Mouse (Mus musculus) heart, embryonic 10.5 days (tissue): ENCODE data around the gene Ncoa7. TPM values are rescaled to one million over a fixed set of nuclear protein-coding genes. Genes with fewer than 3 reads are reported as not detected.
A peak's percentile ranks its signal among the peaks of the same experiment; 100 is the strongest.
"Not testable (repeated sequence)": the region's sequence is repeated elsewhere in the genome, so short reads cannot be mapped to it uniquely, and the experiment has no call there.

Experiments used
- DNase-seq: peaks from one replicate; pipeline ENCODE4 v3.0.0-alpha.2; 2017; ENCODE audit warnings: low spot score
- H3K27ac ChIP-seq: fragments of 300-500 bp; sonication (generic); 2 replicates; pipeline ENCODE4 v1.5.1; 2016; ENCODE audit warnings: mild to moderate bottlenecking
- H3K27me3 ChIP-seq: fragments of 300-500 bp; sonication (generic); 2 replicates; pipeline ENCODE4 v1.6.1; 2016; ENCODE audit warnings: mild to moderate bottlenecking; ENCODE audit not compliant: poor library complexity, insufficient read depth, severe bottlenecking
- H3K36me3 ChIP-seq: fragments of 300-500 bp; sonication (generic); 2 replicates; pipeline ENCODE4 v1.6.1; 2016; ENCODE audit warnings: mild to moderate bottlenecking, moderate library complexity
- H3K4me1 ChIP-seq: fragments of 300-500 bp; sonication (generic); 2 replicates; pipeline ENCODE4 v1.6.1; 2016; ENCODE audit warnings: mild to moderate bottlenecking
- H3K4me3 ChIP-seq: fragments of 300-500 bp; sonication (generic); 2 replicates; pipeline ENCODE4 v1.5.1; 2016; ENCODE audit warnings: mild to moderate bottlenecking, moderate library complexity
- H3K9me3 ChIP-seq: fragments of 300-500 bp; sonication (generic); 2 replicates; pipeline ENCODE4 v1.6.1; 2016; ENCODE audit warnings: mild to moderate bottlenecking, moderate library complexity
- WGBS: fragments of 180-500 bp; shearing (Covaris S2); methylation state at CpG from one replicate; pipeline ENCODE4 v1.1.7; 2016; 5-methylcytosine and 5-hydroxymethylcytosine counted together
- polyA plus RNA-seq: library from polyadenylated mRNA; unstranded; fragments of >200 nt; fragmentation: Nextera tagmentation; extraction: Ambion mirVana; gene quantifications from 2 replicates; pipeline ENCODE4 v1.2.1, GENCODE M21; 2016

Ncoa7 gene
- polyA plus RNA-seq, 1 experiment from 2014 or later, result 7.1 TPM

DNA sequence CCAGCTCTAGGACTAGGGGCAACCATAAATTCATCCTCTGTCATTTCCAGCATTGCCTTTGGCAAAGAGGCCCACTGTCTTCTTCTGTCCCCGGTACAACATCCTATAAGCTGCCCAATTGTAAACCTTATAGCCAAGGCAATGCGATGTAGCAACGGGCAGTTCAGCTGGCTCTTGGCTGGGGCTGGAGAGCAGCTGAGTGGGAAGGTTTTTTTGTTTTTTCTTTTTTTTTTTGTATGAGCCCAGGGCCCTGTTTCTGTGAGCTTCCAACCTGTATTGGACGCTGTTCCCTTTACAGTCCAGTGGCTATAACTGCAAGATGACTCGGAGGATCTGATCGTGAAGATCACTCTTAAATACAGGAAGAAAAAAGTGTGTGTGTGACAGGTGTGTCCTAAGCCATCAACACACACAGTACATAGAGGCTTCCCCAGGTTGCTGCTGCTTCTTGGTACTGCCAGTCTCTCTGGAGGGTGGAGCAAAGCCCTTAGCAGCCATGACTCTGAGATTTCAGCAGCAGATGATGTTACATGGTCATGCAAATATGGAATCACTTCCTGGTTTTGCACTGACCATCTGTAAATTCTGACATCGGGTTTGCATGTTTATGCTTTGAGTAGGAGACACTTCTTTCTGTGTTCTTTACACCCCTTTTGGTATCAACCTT lies 594 bp upstream of the Ncoa7 start:
- Histone ChIP-seq H3K4me3 (peak overlapping the region; percentile 85), H3K9me3 (no peaks in the 10 kb centered on the region), H3K36me3 (no peaks in the 10 kb centered on the region), H3K27me3 (no peaks in the 10 kb centered on the region), H3K4me1 (peaks cover 6% of the 10 kb centered on the region; the same call in 1 of the 2 replicates), H3K27ac (peak overlapping the region; percentile 98)
- 44% methylated on average over 7 of the region's 7 CpGs for WGBS
- no peak for DNase-seq

GRCm38 (mm10) chr10:30802033-30802432 lies 1.1 kb downstream of the Ncoa7 start:
- H3K4me1 ChIP-seq, result peaks cover 6% of the 10 kb centered on the region; the same call in 1 of the 2 replicates
- H3K4me3 ChIP-seq, result peak overlapping the region; percentile 85
- peak; percentile 75 for DNase-seq
- H3K27me3 ChIP-seq, result no peaks in the 10 kb centered on the region
- 12% methylated on average over 8 of the region's 8 CpGs for WGBS
- H3K9me3 ChIP-seq, result no peaks in the 10 kb centered on the region
- peak overlapping the region; percentile 98 for H3K27ac ChIP-seq
- no peaks in the 10 kb centered on the region for H3K36me3 ChIP-seq

DNA sequence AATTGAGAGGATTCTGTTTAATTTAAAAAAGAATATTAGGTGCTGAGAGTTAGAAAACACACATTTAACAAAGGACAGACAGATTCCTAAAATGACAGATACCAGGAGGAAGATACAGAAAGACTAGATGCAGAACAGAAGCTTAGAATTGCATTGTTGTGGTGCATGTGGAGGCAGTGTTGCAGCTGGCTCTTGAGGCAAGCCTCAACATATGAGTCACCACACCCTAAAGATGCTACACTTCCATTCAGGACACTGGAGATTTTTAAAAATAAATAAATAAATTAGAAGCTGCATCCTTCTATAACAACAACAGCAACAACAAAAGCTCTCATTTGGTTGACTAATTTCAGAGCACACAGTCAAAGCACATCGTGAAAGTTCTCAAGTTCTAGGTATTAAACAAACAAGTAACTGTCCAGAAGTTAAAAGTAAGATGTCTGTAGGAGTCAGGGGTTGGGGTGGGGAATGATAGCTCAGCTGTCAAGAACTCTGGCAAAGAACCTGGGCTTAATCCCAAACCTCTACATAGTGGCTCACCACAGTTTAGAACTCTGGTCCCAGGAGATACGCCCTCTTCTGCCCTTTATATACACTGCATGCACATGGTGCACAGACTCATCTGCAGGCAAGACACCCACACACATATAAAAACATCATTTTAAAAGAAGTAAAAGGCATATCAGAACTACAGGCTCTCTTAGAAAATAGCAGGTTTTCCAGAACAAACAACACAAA lies 3.2 kb downstream of the Ncoa7 start:
- no peaks in the 10 kb centered on the region for H3K27me3 ChIP-seq
- H3K9me3 ChIP-seq, result no peaks in the 10 kb centered on the region
- no peak overlapping the region for H3K27ac ChIP-seq
- WGBS, result 89% methylated on average over 2 of the region's 2 CpGs
- H3K4me3 ChIP-seq, result no peak overlapping the region
- peaks cover 6% of the 10 kb centered on the region; the same call in 1 of the 2 replicates for H3K4me1 ChIP-seq
- H3K36me3 ChIP-seq, result peaks cover 11% of the 10 kb centered on the region; the same call in 1 of the 2 replicates
- no peak for DNase-seq

DNA sequence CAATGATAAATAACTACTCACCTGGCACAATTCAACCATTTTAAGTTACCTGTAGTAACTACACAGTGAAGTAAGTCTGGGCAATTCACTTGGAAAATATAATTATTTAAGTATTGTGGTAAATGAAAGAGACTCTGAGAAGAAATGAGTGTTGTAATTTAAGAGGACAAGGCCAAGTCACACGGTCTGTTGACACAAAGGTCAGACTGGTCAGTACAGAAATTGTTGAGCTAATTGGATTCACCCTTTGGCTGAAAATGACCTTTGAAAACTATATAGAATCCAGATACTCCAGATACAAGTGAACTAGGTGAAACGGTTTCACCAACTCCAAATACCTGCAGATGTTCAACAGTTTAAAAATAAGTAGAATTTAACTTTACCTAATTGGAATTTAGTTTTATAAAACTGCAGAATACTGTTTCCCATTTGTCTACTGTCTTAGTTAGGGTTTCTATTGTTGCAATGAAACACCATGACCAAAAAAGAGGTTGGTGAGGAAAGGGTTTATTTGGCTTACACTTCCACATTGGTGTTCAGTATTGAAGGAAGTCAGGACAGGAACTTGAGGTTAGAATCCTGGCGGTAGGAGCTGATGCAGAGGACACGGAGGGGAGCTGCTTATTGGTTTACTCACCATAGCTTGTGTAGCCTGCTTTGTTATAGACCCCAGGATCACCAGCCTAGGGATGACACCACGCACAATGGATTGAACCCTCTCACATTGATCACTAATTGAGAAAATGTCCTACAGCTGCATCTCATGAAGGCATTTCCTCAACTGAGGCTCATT lies 6.5 kb downstream of the Ncoa7 start:
- Histone ChIP-seq H3K36me3 (peaks cover 20% of the 10 kb centered on the region; the same call in 1 of the 2 replicates), H3K27me3 (no peaks in the 10 kb centered on the region), H3K27ac (no peak overlapping the region), H3K4me1 (no peaks in the 10 kb centered on the region), H3K9me3 (0 out of 2 replicates have a peak, but pooled peaks cover 5% of the 10 kb centered on the region), H3K4me3 (no peak overlapping the region)
- no peak for DNase-seq
- WGBS, result 80% methylated on average over 5 of the region's 5 CpGs

DNA sequence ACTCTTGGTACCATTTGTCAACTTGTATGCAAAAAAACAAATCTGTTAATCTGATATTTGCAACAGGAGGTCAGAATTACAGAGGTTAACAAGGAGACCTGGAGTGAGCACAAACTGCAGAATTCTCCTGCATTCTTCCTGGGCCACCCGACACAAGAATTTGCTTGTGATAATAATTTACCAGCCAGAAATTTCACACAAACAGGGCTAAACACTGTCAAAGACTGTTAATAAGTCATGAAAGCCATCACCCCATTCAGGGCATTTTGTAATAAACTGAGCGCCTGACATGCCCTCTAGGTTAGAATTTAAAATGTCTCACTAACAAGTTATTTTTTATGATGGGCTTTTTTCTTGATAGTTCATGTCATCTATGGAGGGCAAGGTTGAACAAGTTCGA lies 12.1 kb downstream of the Ncoa7 start:
- H3K4me3 ChIP-seq, result no peak overlapping the region
- H3K27ac ChIP-seq, result no peak overlapping the region
- no peaks in the 10 kb centered on the region for H3K27me3 ChIP-seq
- H3K9me3 ChIP-seq, result 0 out of 2 replicates have a peak, but pooled peaks cover 5% of the 10 kb centered on the region
- DNase-seq, result no peak
- H3K36me3 ChIP-seq, result peaks cover 17% of the 10 kb centered on the region; the same call in 1 of the 2 replicates
- WGBS, result 77% methylated on average over 3 of the region's 3 CpGs
- H3K4me1 ChIP-seq, result no peaks in the 10 kb centered on the region

DNA sequence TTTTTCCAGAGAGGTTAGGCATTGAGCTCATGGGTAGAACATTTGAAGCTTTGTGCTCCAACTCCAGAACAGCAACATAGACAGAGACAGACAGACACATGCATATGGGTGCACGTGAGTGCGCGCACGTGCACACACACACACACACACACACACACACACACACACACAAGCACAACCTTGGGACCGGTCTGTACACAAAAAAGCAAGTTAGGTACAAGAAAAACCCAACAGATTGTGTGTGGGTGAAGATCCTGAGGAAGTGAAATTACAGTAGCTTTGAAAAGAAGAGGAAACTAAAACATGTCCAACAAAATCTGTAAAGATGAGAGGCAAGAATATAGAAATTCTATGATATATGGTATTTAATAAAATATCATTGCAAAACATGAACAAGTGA lies 13.6 kb downstream of the Ncoa7 start:
- 93% methylated on average over 5 of the region's 5 CpGs for WGBS
- no peak for DNase-seq
- no peaks in the 10 kb centered on the region for H3K4me1 ChIP-seq
- peaks cover 6% of the 10 kb centered on the region; the same call in 1 of the 2 replicates for H3K36me3 ChIP-seq
- 0 out of 2 replicates have a peak, but pooled peaks cover 3% of the 10 kb centered on the region for H3K9me3 ChIP-seq
- H3K27ac ChIP-seq, result no peak overlapping the region
- H3K27me3 ChIP-seq, result no peaks in the 10 kb centered on the region
- H3K4me3 ChIP-seq, result no peak overlapping the region

- no peaks in the 10 kb centered on the region for H3K27me3 ChIP-seq
- H3K4me1 ChIP-seq, result no peaks in the 10 kb centered on the region
- 76% methylated on average over 1 of the region's 1 CpGs for WGBS
These were observed 14.8 kb downstream of the Ncoa7 start for GRCm38 (mm10) chr10:30788340-30788721.

GRCm38 (mm10) chr10:30787684-30788339 lies 15.3 kb downstream of the Ncoa7 start:
- 66% methylated on average over 3 of the region's 3 CpGs for WGBS

More at GRCm38 (mm10) chr10:30788340-30788721, 14.8 kb downstream of the Ncoa7 start:
- Histone ChIP-seq H3K4me3 (no peak overlapping the region), H3K36me3 (no peaks in the 10 kb centered on the region), H3K27ac (no peak overlapping the region), H3K9me3 (no peaks in the 10 kb centered on the region)
- no peak for DNase-seq

DNA sequence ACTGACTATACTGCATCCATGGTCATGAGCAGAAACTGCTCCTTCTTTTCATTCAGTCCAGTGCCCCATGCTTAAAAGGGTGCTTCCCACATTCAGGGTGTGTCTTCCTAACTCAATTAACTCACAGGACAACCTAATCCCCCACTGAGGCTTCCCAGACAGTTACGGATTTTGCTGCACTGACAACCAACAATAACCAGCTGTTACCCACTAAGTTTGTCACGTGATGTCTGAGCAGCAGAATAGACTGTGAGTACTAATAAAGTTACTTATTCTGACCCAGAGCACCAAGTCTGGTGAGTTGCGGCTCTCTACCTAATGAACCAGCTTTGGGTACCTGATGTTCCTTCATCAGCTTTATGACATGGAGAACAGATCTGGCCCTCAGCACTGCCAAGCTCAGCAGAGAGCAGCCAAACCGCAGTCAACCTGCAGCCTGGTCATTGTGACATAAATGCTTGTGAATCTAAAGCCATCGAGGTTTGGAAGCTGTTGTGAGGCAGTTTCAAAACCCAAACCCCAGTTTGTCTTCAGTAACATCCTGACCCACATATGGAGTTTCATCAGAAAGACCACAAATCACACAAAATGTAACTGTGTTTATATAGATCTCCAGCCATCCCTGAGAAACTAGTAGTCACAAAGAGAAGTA lies 16.9 kb downstream of the Ncoa7 start:
- H3K9me3 ChIP-seq, result no peaks in the 10 kb centered on the region
- no peak overlapping the region for H3K27ac ChIP-seq
- no peaks in the 10 kb centered on the region for H3K27me3 ChIP-seq
- H3K4me1 ChIP-seq, result no peaks in the 10 kb centered on the region
- no peak overlapping the region for H3K4me3 ChIP-seq
- DNase-seq, result no peak
- WGBS, result 80% methylated on average over 5 of the region's 5 CpGs
- 0 out of 2 replicates have a peak, but pooled peaks cover 2% of the 10 kb centered on the region for H3K36me3 ChIP-seq

More at GRCm38 (mm10) chr10:30787684-30788339, 15.3 kb downstream of the Ncoa7 start:
- Histone ChIP-seq H3K4me3 (no peak overlapping the region), H3K27ac (no peak overlapping the region), H3K27me3 (no peaks in the 10 kb centered on the region), H3K4me1 (no peaks in the 10 kb centered on the region), H3K9me3 (no peaks in the 10 kb centered on the region), H3K36me3 (no peaks in the 10 kb centered on the region)
- DNase-seq, result no peak

- H3K9me3 ChIP-seq, H3K4me3 ChIP-seq, H3K27ac ChIP-seq, H3K36me3 ChIP-seq, H3K4me1 ChIP-seq, H3K27me3 ChIP-seq, DNase-seq: not testable (repeated sequence)
- 88% methylated on average over 9 of the region's 9 CpGs for WGBS
These were observed 22.2 kb downstream of the Ncoa7 start for GRCm38 (mm10) chr10:30780921-30781320.

DNA sequence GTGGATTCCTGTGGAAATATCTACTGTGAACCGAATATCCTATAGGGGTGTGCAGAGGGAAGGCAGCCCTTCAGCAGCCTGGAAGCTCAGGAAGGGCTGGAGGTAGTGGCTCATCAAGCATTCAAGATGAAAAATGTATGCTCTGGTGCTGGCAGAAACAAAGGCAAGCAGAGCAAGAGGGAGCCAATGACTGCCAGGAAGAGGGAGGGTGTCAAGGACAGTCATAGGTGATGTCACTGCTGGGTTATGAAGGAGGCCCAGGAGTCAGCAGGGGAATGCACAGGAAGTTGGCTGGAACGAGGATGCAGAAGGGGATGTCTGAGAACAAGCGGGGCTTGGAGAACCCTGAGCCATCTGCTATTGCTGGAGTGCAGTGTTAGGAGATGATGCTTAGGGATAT lies 24.9 kb downstream of the Ncoa7 start:
- Histone ChIP-seq H3K27ac (no peak overlapping the region), H3K27me3 (no peaks in the 10 kb centered on the region), H3K9me3 (no peaks in the 10 kb centered on the region), H3K4me3 (no peak overlapping the region), H3K4me1 (peaks cover 5% of the 10 kb centered on the region), H3K36me3 (0 out of 2 replicates have a peak, but pooled peaks cover 2% of the 10 kb centered on the region)
- peak; percentile 81 for DNase-seq
- 55% methylated on average over 3 of the region's 3 CpGs for WGBS

- Histone ChIP-seq H3K27ac (no peak overlapping the region), H3K9me3 (no peaks in the 10 kb centered on the region), H3K27me3 (no peaks in the 10 kb centered on the region), H3K36me3 (no peaks in the 10 kb centered on the region), H3K4me1 (peaks cover 5% of the 10 kb centered on the region), H3K4me3 (no peak overlapping the region)
- WGBS, result 90% methylated on average over 2 of the region's 2 CpGs
- no peak for DNase-seq
These were observed 27.1 kb downstream of the Ncoa7 start for GRCm38 (mm10) chr10:30775987-30776386.
